Comparison of ENCODE assay signal across 31 mouse cellular contexts in genomic region chr16:93225644-93226043, GRCm38 (mm10).
"Had no signal": no experiment of that assay in that cellular context is flagged by ENCODE, and none has a peak within 500 bp of the region (broad histone marks: within the 10 kb centered on the region; RNA-seq: fewer than 3 reads in every experiment).

No protein-coding gene starts in this region.

- H3K4me2 ChIP-seq: limb, embryonic 12.5 days; limb, embryonic 13.5 days; limb, embryonic 15.5 days; liver, embryonic 11.5 days; liver, embryonic 12.5 days; liver, embryonic 13.5 days; liver, embryonic 15.5 days; lung, embryonic 14.5 days; lung, embryonic 15.5 days; midbrain, embryonic 11.5 days; midbrain, embryonic 12.5 days; midbrain, embryonic 13.5 days; midbrain, embryonic 15.5 days; neural tube, embryonic 12.5 days; neural tube, embryonic 13.5 days had no signal

- H3K9ac ChIP-seq: limb, embryonic 12.5 days; limb, embryonic 13.5 days; limb, embryonic 15.5 days; liver, embryonic 12.5 days; liver, embryonic 13.5 days; liver, embryonic 14.5 days; liver, embryonic 15.5 days; liver, postnatal 0 days; lung, embryonic 14.5 days; lung, embryonic 15.5 days; midbrain, embryonic 12.5 days; midbrain, embryonic 13.5 days; midbrain, embryonic 15.5 days; neural tube, embryonic 12.5 days; neural tube, embryonic 13.5 days had no signal

- ATAC-seq: liver, embryonic 12.5 days; liver, postnatal 0 days; lung, postnatal 0 days; midbrain, embryonic 13.5 days; midbrain, embryonic 15.5 days; midbrain, embryonic 16.5 days had no signal

- H3K27me3 ChIP-seq: limb, embryonic 12.5 days; limb, embryonic 13.5 days; limb, embryonic 15.5 days; lung, embryonic 15.5 days; midbrain, embryonic 12.5 days; midbrain, embryonic 13.5 days; midbrain, embryonic 15.5 days; neural tube, embryonic 12.5 days; neural tube, embryonic 13.5 days had no signal

- DNase-seq: left cerebral cortex, postnatal 4 days; liver; liver, embryonic 13.5 days; liver, postnatal 0 days; lung, adult 18-20 months; lung, adult 2 months; lung, embryonic 14.5 days; lung, postnatal 10 days; lung, postnatal 14 days; lung, postnatal 36 days; lung, postnatal 4 days; midbrain, embryonic 14.5 days had no signal

- H3K4me3 ChIP-seq: limb, embryonic 10.5 days; limb, embryonic 12.5 days; limb, embryonic 13.5 days; limb, embryonic 15.5 days; liver, embryonic 12.5 days; liver, embryonic 13.5 days; liver, embryonic 15.5 days; lung, embryonic 15.5 days; midbrain, embryonic 10.5 days; midbrain, embryonic 12.5 days; midbrain, embryonic 13.5 days; midbrain, embryonic 15.5 days; neural tube, embryonic 12.5 days; neural tube, embryonic 13.5 days had no signal

- H3K4me1 ChIP-seq: limb, embryonic 12.5 days; limb, embryonic 13.5 days; limb, embryonic 15.5 days; liver, embryonic 15.5 days; lung, embryonic 15.5 days; midbrain, embryonic 10.5 days; midbrain, embryonic 12.5 days; midbrain, embryonic 13.5 days; midbrain, embryonic 15.5 days; neural tube, embryonic 12.5 days; neural tube, embryonic 13.5 days had no signal

- H3K36me3 ChIP-seq: limb, embryonic 10.5 days; limb, embryonic 12.5 days; limb, embryonic 13.5 days; limb, embryonic 15.5 days; liver, embryonic 12.5 days; liver, embryonic 13.5 days; liver, embryonic 15.5 days; lung, embryonic 15.5 days; midbrain, embryonic 10.5 days; midbrain, embryonic 12.5 days; midbrain, embryonic 13.5 days; midbrain, embryonic 15.5 days; neural tube, embryonic 12.5 days; neural tube, embryonic 13.5 days had no signal

- H3K9me3 ChIP-seq: limb, embryonic 10.5 days; limb, embryonic 12.5 days; limb, embryonic 15.5 days; liver, embryonic 12.5 days; liver, embryonic 13.5 days; liver, embryonic 15.5 days; lung, embryonic 15.5 days; midbrain, embryonic 10.5 days; midbrain, embryonic 12.5 days; midbrain, embryonic 13.5 days; midbrain, embryonic 15.5 days; neural tube, embryonic 12.5 days; neural tube, embryonic 13.5 days had no signal

- H3K27ac ChIP-seq: limb, embryonic 10.5 days; limb, embryonic 12.5 days; limb, embryonic 13.5 days; limb, embryonic 15.5 days; liver, embryonic 12.5 days; liver, embryonic 13.5 days; liver, embryonic 14.5 days; liver, embryonic 15.5 days; lung, embryonic 15.5 days; macrophage; midbrain, embryonic 10.5 days; midbrain, embryonic 12.5 days; midbrain, embryonic 13.5 days; midbrain, embryonic 15.5 days; neural tube, embryonic 12.5 days; neural tube, embryonic 13.5 days had no signal
